Mouse (Mus musculus) right cerebral cortex, adult 2 months (tissue): ENCODE measurements at regions not wholly inside any gene's neighbourhood (a gene's known extent, or its start where the extent isn't known, plus 50 kb on each side); places are given as distances from the start of the nearest gene placed in this dataset.
A peak's percentile ranks its signal among the peaks of the same experiment; 100 is the strongest.

Experiments used
- DNase-seq, 2 experiments: peaks; one replicate each; pipeline ENCODE4 v3.0.0; 2021 to 2022; ENCODE audit warnings: low spot score in 2 of 2

DNA sequence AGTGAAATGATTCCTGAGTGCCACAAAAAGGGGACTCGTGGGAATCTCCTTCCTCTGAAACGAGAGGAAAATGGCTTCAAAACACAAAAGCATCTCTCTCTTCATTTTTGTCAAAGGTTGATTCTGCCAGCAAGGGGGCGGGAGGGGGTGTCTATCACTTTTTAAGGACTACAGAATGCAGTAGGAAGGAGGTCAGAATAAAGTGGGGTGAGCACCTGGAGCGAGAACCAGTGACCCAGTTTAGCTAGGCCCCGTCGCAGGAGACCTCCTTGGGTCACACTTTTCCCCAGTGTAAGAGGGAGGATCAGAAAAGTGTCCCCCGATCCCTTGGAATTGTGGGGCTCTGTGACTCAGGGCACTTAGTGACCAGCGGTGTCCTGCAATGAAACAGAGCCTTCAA, 133.1 kb downstream of the Tgfb2 start:
- no peak for DNase-seq

DNA sequence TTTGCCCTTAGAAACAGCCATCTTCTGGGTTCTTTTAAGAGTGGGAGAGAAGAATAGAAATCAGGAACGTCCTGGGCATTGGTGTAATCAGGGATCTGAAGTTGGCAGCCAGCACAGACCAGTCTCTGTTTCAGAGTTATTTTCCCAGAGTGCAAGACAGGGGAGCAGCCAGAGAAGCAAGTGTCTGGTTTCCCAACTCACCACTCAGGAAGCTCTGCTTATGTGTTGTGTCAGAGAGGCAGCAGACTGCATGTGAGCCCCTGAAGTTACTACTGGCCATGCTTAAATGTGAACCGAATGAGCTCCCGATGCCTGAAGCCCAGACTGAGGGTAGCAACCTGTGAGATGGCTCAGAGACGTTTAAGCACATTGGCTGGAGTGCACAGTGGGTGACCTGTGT, 133.7 kb downstream of the Tgfb2 start:
- DNase-seq: no peak

DNA sequence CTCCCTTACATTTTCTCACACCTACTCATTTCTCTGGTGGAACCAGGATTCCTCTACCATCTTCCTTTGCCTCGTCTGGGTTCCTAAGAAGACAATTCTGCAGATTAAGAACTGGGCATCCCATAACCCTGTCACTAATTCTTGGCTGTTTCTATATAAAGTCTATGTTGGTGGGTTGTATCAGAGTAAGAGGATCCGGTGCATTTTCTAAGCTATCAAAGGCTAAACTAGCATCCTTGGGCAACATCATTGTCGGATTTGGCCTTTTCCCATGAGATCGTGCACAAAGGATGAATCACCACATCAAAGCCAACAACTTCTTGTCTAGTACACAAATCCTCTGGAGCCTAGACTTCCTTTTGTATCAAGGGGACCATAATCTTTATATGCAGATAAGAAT, 137.3 kb downstream of the Tgfb2 start:
- no peak for DNase-seq

DNA sequence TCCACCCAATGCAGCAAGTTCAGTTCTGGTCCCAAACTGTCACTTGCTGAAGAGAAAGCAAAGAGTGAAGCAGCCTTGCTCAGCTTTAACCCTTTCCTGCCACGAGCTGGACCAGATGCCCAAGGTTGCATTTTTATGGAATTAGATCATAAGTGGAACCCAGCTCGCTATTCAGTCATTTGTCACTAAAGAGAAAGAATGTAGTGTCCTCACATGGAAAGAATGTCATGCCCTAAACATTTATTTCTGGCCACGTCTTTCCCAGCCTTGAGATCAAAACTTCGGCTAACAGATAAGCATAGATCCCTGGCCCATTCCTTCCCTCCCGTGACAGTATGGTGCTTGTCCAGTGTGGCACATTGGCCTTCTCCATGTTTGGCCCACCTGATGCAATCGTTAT, 137.7 kb downstream of the Tgfb2 start:
- DNase-seq: no peak

DNA sequence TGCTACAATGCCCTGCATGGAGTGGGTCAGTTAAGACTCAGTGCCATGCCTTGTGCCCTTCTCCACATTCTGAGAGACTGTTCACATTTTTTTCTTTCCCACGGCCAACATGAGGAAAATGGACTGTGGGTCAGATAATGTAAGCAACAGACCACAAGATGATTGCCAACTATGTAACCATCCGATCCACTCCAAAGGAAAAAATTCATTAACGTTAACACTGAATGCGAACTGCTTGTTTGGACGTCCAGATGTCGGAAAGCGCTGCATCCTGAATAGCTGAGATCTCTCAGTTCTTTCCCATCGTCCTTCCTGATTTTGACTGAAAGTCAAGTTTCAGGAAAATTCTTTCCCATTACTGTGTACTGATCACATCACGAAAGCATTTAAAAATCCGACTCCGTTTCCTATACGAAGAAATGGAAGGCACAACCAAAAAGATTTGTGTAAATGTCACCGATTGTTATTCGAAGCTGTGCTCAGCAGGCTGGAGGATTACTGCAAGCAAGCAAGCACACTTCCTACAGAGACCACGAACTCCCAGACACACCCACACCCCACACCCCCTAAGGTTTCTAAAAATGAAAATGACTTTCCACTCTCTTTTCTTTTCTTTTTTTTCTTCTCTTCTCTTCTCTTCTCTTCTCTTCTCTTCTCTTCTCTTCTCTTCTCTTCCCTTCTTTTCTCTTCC, 138.5 kb downstream of the Tgfb2 start:
- peak in 1 of 2 experiments; percentile 2 for DNase-seq

DNA sequence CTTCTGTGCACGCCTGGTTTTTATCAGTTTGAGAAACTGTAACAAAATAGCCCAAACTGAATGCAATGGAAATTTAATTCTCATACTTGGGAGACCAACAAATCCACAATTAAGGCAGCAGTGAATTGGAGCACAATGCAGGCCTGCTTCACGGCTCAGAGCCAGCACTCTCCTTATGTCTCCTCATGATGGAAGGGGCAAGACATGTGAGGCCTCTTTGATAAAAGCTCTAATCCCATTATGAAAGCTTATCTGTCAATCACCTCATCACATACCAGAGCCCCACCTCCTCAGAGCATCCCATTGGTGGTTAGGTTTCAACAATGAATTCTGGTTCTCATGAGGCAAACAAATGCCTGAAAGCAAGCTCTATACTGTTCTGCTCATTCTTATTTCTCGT, 143.8 kb downstream of the Tgfb2 start:
- no peak for DNase-seq

DNA sequence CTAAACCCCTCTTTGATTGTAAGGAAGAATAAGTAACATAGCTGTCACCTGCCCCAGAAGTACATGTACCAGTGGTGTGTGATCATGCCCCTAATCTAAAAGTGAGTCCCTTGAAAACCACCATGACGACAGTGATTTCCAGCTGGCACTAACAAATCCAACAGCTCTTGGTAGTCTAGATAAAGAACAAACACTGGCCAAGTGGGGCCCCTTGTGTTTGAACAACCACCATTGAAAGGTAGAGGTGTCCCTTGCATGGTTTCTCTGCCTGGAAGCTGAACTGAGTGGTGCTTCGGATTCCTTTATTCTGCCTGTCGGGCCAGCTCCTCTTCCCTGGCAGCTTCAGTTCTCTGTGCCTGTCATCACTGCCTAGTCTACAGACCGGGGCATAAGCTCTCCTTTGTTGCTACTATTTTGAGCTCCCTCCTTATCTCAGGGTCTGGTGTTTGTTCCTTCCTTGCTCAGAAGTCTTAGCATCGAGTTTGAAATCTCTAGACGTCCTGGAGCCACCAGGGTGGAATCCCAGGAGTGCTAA, 150.3 kb downstream of the Tgfb2 start:
- DNase-seq: no peak

DNA sequence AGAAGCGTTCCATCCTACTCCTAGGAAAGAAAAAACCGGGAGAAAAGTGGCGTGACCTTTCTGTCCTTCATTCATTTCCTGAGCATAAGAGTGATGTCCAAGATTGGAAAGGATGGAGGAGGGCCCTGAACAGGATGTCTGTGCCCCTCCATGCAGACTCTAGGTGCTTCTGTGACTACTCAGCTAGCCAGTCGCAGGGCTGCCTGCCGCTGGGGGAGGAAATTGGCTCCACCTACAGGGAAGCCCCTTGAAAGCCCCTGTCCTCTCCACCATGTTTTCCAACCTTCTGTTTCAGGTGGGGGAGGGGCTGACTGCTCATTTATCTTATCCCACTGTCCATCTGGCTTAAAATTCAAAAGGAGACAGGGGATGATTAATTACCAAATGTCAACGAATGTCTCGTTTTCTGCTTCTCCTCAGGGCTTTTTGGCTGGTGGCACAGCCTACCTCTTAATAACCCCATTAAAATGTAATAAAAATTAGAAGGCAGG, 151.2 kb downstream of the Tgfb2 start:
- DNase-seq: no peak

DNA sequence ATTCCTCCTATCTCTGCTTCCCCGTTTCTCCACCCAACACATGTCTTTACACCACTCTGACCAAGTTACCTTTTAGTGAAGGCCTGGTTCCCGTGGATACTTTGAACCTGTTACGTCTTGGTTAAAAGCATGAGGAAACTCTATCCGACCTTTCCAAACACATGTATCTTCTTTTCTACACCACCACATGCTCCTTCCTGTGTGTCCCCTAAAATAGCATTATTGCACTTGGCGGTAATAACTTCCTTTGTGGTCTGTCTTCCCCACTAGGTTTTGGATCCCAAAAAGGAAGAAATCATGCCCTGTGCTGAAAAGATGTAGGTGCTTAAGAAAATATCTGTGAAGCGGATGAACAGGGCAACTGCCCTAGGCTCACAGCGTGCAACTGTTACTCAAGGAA, 153.1 kb downstream of the Tgfb2 start:
- no peak for DNase-seq

DNA sequence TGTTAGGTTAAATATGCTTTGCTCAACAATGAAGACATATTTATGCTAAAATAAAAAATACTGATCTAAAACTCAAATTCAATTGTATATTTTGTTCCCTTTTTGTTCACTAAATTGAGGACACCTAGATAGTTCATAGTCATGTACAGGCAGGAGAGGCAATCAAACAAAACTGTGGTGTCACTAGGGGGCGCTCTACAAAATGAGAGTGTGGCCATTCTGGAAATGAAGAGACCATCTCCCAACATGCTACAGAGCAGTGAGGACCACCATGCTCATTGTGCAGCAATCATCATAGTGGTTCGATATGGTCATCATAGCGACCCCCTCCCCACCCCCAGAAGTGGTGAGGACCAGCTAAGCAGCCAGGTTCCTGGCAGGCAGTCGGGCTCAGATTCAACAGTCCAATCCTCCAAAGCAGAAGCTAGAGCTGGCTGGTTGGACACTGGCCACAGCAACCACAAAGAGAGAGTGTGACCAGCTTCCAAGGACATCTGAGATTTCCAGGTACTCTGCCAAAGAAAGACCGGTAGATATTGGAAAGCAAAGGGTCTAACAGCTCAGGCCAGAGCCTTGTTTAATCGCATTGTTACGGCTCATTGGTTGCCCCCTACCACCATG, 155.4 kb downstream of the Tgfb2 start:
- DNase-seq: peak; percentile 8 to 9

DNA sequence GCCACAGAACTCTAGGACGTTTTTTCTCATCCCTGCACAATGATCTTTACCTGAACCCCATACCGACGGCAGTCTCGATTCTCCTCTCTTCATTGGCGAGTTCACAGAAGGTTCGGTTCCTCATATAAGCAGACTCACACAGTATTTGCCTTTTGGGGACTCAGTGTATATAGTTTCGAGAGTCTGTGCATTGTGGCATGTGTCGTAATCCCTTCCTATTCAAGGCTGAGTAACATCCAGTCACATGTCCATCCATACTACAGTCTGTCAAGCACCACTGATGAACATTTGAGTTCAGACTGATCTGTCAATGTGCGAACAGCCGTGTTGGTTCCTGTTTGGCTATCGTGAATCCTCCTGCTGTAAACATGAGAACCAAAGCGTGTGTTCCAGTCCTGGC, 156.6 kb downstream of the Tgfb2 start:
- DNase-seq: no peak

DNA sequence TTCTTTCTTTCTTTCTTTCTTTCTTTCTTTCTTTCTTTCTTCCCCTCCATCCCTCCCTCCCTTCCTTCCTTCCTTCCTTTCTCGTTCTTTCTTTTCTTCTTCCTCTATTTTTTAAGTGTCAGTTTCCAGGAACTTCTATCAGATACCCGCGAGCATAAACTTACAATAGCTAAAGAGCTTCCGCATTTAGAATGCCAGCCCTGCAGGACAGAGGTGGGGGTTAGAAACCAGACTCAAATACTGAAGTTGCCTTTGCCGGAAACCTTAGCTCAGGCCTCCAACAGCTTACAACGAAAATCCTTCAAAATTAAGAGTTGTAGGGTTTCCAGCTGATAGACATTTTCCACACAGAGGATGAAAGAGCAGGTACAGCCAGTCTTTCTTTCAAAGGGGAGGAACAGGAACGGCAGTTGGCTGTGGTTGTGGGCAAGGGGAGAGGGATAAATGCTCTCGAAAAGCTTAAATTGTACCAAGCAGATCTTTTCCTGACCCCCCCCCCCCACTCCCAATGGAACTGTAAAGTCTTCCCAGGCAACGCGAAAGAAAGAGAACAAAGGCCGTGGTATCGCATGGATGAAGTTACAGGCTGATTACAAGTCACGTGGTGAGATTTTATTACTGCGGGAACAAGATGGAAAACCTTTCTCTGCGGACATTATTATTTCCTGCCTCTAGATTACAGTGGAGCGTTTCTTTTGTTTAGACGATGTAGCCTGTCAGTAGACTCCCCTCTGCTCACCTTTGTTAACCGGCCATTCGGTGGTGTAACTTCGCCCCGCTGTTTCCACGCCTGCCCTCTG, 159.2 kb downstream of the Tgfb2 start:
- no peak for DNase-seq

DNA sequence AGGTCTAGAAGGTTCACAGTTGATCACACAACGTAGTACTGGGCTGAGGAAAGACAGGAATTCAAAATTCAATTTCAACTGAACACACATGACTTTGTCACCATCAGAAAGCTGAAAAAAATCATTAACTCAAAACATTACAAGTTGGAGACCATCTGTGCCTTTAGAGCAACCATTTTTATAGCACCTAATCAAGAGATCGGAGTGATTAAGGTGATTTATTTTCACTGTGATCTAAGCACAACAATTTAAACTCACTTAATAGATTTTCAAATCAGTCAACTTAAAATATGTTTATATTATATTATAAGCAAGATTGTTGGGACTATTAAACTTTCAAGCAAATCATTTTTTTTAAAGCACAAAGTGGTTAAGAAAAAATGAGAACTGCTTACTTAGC, 165.7 kb downstream of the Tgfb2 start:
- no peak for DNase-seq

DNA sequence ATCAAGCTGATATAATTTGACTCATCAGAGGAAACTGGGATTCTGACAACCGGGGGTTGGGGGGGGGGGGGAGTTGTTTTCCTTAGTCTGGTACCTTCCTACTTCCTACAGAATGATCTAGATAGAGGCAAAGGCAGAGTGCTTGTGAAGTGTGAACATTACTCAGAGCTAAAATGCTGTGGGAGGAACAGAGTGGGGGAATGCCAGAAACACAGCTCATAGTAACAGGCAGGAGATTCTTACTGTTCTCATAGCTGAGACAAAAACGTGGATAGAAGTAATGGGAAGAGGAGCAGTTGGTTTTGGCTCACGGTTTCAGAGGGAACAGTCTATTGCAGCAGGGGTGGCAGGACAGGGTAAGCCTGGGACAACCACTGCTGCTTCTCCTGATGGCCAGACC, 167.6 kb downstream of the Tgfb2 start:
- DNase-seq: peak; percentile 11 to 16

DNA sequence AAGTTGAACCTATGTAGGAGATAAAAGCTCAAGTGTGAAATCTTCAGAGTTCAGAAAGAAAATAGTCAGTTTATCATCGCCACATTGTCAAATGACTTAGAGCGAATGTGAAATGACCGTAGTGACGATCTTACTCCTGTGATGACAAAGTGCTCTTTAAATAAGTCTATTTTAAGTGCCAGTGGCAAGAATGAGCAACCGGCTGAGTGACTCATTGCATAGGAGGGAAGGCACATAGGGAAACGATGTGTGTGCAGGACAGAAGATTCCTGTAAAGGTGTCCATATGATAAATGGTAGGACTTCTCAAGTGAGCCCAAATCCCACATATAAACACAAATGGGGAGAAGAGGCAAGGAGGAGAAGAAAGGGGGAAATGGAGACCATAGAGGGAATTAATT, 189.8 kb downstream of the Tgfb2 start:
- peak; percentile 15 to 20 for DNase-seq

DNA sequence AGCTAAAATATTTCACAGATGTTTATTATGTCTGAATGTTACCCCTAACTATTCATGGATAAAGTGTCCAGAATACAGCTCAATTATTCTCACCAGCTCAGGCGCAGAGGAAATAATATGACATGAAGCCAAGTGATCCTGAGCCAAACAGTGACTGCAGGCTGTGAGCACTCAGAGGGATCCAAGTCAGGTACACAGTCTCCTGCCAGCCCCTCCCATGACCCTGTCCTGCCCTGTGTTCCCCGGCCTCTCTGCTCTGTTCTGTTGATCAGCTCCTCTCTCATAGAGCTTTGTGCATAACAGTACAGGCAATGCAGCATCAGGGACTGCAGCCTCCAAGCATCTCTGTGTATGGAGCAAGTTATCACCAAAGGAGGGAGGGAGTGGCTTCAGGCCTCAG, 190.7 kb downstream of the Tgfb2 start:
- no peak for DNase-seq

DNA sequence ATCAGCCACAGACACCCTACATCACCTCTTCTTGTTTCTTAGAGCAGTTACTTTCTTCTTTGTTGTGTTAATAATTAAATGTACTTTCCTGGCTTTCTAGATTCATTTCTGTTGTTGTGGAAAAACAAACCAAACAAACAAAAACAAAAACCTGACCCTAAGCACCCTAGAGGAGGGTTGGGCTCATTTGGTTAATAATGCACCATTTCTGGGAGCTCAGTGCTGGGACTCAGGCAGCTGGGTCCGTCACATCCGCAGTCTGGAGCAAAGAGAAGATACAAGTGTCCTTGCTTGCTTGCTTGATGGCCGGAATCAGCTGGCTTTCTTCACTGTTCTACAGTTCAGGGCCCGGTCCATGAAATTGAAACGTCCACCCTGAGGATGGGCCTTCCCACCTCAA, 191.9 kb downstream of the Tgfb2 start:
- DNase-seq: no peak

DNA sequence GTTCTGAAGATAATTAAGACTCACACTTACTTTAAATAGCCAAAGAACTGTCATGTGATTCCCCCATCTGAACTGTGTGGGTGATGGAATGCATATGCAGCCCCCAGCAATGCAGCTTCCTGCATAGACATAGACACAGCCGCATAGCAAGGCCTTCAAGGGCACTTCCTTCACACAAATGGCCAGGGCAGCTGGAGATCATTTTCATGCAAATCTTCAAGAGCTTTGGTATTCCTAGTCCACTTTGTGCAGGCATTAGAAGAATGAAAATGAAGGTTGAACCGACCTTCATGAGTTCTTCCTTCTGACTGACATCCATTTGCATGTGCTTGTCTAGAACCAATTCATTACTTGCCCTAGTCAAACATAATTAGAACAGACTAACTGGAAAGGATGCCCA, 195.3 kb downstream of the Tgfb2 start:
- DNase-seq: no peak

DNA sequence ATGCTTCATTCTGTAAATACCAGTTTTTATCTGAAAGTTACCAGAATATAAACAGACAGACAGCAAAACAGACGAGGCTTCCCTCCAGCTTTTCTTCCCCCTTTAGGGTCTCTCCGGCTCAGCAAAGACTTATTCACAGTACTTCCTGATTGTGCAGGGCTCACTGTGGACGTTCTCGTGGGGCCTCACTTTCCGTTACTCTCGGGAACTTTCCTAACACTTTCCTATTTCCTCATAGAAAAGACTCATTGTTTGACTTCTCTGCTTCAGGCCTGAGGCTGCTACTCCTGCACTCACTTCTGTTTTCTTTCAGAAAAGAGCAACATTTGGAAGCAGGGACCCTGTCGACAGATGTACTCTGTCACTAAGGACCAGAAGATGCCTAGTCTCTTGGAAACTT, 197.4 kb downstream of the Tgfb2 start:
- DNase-seq: no peak

DNA sequence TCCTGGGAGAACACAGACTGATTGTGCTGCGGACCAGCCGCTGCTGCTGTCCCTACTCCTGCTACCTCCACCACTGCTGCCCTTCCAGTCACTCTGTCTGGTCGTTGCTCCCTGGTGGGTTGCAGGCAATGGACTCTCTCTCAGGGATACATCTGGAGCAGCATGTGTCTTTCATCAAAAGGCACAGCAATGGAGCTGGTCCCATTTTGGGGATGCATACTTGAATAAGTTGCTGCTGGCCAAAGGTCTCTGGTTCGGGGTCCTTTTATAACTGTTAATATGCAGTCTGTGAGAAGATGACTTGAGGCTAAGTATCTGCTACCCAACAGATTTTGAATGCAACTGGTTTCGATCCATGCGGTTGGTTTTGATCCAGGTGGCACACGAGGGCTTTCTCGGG, 197.8 kb downstream of the Tgfb2 start:
- no peak for DNase-seq

DNA sequence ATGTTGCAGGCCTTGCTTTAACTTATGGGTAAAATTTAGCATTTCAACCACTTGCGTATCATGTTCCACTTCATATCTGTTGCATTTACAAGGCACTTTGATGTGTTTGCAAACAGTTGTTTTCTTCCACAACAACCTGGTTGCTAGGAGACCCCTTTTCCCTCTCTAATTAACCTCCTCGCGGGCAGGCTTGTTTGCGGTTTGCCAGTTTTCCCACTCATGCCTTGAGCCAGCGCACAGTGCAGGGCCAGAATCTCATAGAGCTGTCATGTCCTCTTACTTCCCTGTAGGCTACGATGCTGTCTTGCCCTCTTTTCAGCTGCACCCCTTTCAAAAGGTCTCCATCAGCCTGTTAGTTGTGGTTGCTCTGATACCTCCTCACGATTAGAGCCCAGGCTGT, 199.3 kb downstream of the Tgfb2 start:
- DNase-seq: no peak

DNA sequence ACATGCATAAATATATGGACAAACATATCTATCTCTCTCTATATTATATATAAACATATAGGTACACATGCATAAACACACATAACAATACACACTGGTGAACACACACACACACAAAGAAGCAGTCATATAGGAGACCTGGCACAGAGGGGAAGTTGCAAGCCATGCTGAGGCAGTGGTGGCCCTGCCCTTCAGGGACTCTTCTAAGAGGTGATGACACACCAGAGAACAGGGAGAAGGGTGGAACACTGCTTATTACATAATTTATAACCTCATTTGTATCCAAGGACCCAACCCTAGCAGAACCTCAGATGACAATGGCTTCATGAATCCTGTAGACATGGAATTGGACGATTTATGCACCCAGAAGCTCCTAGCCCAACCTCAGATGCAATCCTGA, 199.9 kb downstream of the Tgfb2 start:
- no peak for DNase-seq
